Mouse (Mus musculus) forelimb bud, embryonic 11.5 days (tissue): ENCODE results near the gene Stk38.

ENCODE experiments used
- DNase-seq: peaks from one replicate; pipeline ENCODE4 v3.0.0-alpha.2; 2012; ENCODE audit warnings: low read depth, low spot score

Gene Stk38

GRCm38 (mm10) chr17:28954416-28954815 is 53.4 kb downstream of the Stk38 start:
- no peak for DNase-seq

- peak; percentile 9 for DNase-seq
These were observed 54.5 kb downstream of the Stk38 start for GRCm38 (mm10) chr17:28953251-28953650.

- DNase-seq: peak; percentile 85
These were observed 55.7 kb downstream of the Stk38 start, which contains the start of gene Kctd20 for GRCm38 (mm10) chr17:28951831-28952799. Kctd20 (plus strand) TSS chr17:28951950.

GRCm38 (mm10) chr17:28950751-28951150 is 57.0 kb downstream of the Stk38 start:
- DNase-seq: no peak

- no peak for DNase-seq
These were observed 59.1 kb downstream of the Stk38 start for GRCm38 (mm10) chr17:28948661-28949060.

GRCm38 (mm10) chr17:28947011-28947939 is 60.5 kb downstream of the Stk38 start:
- no peak for DNase-seq

- DNase-seq: no peak
These were observed 63.3 kb downstream of the Stk38 start for GRCm38 (mm10) chr17:28944481-28944880.

GRCm38 (mm10) chr17:28943740-28944139 is 64.1 kb downstream of the Stk38 start, which contains the start of gene Pxt1:
Pxt1 (minus strand) TSS chr17:28943840.
- DNase-seq: no peak

- DNase-seq: no peak
These were observed 65.7 kb downstream of the Stk38 start for GRCm38 (mm10) chr17:28942101-28942500.

- no peak for DNase-seq
These were observed 66.8 kb downstream of the Stk38 start for GRCm38 (mm10) chr17:28940776-28941555.

- no peak for DNase-seq
These were observed 71.0 kb downstream of the Stk38 start for GRCm38 (mm10) chr17:28936622-28937345.

- DNase-seq: no peak
These were observed 71.7 kb downstream of the Stk38 start for GRCm38 (mm10) chr17:28936133-28936532.

- DNase-seq: no peak
These were observed 73.5 kb downstream of the Stk38 start for GRCm38 (mm10) chr17:28934120-28934916.

GRCm38 (mm10) chr17:28932274-28932673 is 75.5 kb downstream of the Stk38 start:
- no peak for DNase-seq

GRCm38 (mm10) chr17:28931436-28932211 is 76.2 kb downstream of the Stk38 start:
- DNase-seq: no peak

- peak; percentile 60 for DNase-seq
These were observed 77.3 kb downstream of the Stk38 start for GRCm38 (mm10) chr17:28930392-28931074.

- DNase-seq: no peak
These were observed 78.4 kb downstream of the Stk38 start for GRCm38 (mm10) chr17:28929369-28929768.

GRCm38 (mm10) chr17:28928004-28928403 is 79.8 kb downstream of the Stk38 start:
- no peak for DNase-seq
